Mouse (Mus musculus): ENCODE measurements around the gene Oaz1.

DNA sequence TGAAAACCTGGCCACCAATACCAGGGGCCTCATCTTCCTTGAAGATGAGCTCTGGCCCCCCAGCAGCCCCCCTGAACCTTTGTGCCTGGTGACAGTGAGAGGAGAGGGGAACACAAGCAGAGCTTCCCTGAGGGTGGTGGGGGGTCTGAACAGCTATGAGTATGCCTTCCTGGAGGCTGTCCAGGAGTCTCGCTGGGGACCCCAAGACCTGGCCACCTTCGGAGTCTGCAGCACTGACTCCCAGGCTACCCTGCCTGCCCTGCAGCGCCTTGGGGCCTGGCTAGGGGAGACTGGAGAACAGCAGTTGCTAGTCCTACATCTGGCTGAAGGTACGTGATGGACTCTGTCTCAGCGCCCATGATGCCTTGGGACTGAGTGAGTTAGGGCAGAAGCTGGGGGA lies 21.1 kb upstream of the Oaz1 start:
- TF ChIP-seq EP300 (IDR thresholded peaks at IDR 0.05; ENCODE audit: low read depth) (no peak), CTCF (IDR thresholded peaks at IDR 0.05; ENCODE audit: low read depth) (no peak)
